Mouse (Mus musculus) C2C12 (cell line): Measurements from ENCODE around the gene Nr1d1.

ENCODE experiments used
- CTCF ChIP-seq: IDR thresholded peaks from one replicate; pipeline ENCODE4 v1.5.1; 2011; ENCODE audit not compliant: control insufficient read depth, insufficient read depth, insufficient read length
- USF1 ChIP-seq: IDR thresholded peaks from one replicate; pipeline ENCODE4 v1.6.1; 2011; ENCODE audit warnings: low read depth, mild to moderate bottlenecking, control low read depth, moderate library complexity

- TF ChIP-seq CTCF, result no peak
- no peak for TF ChIP-seq USF1
These were observed 21.5 kb upstream of the Nr1d1 start for GRCm38 (mm10) chr11:98796515-98797216.
